Mouse (Mus musculus) bone marrow, adult 2 months (tissue): ENCODE results near the gene Unkl.

Experiments used
- CTCF ChIP-seq: fragments of 200-500 bp; IDR thresholded peaks from 2 replicates; pipeline ENCODE4 v1.5.1; 2011; ENCODE audit warnings: low read length, control low read depth; ENCODE audit not compliant: control insufficient read depth, insufficient read depth
- POLR2A ChIP-seq: fragments of 200-500 bp; IDR thresholded peaks from 2 replicates; pipeline ENCODE4 v1.6.1; 2011; ENCODE audit warnings: low read depth, mild to moderate bottlenecking, control low read depth, low read length, borderline replicate concordance; ENCODE audit not compliant: control insufficient read depth

GRCm38 (mm10) chr17:25164770-25165169 lies 23.4 kb upstream of the Unkl start:
- no peak for TF ChIP-seq CTCF
- no peak for TF ChIP-seq POLR2A
